Mouse (Mus musculus) stomach, embryonic 16.5 days (tissue): ENCODE measurements around the gene Myo19. TPM values are rescaled to one million over a fixed set of nuclear protein-coding genes. Genes with fewer than 3 reads are reported as not detected.
A peak's percentile ranks its signal among the peaks of the same experiment; 100 is the strongest.

ENCODE experiments used
- ATAC-seq: fragments of 200-750 bp; cut with Nextera tagmentation; 2 replicates; pipeline ENCODE4 v1.8.0; 2017; ENCODE audit warnings: moderate number of reproducible peaks, moderate TSS enrichment; ENCODE audit not compliant: insufficient read depth, low FRiP score
- H3K27ac ChIP-seq: fragments of 300-500 bp; sonication (generic); 2 replicates; pipeline ENCODE4 v1.5.1; 2014; ENCODE audit warnings: low read length
- H3K27me3 ChIP-seq: fragments of 300-500 bp; sonication (generic); 2 replicates; pipeline ENCODE4 v1.6.1; 2014; ENCODE audit warnings: low read length, control low read depth, mixed read lengths; ENCODE audit not compliant: control insufficient read depth, insufficient read depth
- H3K36me3 ChIP-seq: fragments of 300-500 bp; sonication (generic); 2 replicates; pipeline ENCODE4 v1.6.1; 2014; ENCODE audit warnings: low read length; ENCODE audit not compliant: control insufficient read depth, insufficient read depth
- H3K4me1 ChIP-seq: fragments of 300-500 bp; sonication (generic); 2 replicates; pipeline ENCODE4 v1.6.1; 2014; ENCODE audit warnings: low read length, control low read depth, mixed read lengths; ENCODE audit not compliant: control insufficient read depth, insufficient read depth
- H3K4me2 ChIP-seq: fragments of 300-500 bp; sonication (generic); 2 replicates; pipeline ENCODE4 v1.6.1; 2014; ENCODE audit warnings: low read depth, low read length, mixed read lengths
- H3K4me3 ChIP-seq: fragments of 300-500 bp; sonication (generic); replicated peaks from 2 replicates; pipeline ENCODE4 v1.5.1; 2014; ENCODE audit warnings: mild to moderate bottlenecking, low read length
- H3K9ac ChIP-seq: fragments of 300-500 bp; sonication (generic); 2 replicates; pipeline ENCODE4 v1.6.1; 2014; ENCODE audit warnings: low read length
- H3K9me3 ChIP-seq: fragments of 300-500 bp; sonication (generic); replicated peaks from 2 replicates; pipeline ENCODE4 v1.6.1; 2016; ENCODE audit warnings: low read length, control low read depth; ENCODE audit not compliant: control insufficient read depth
- WGBS: fragments of 180-500 bp; shearing (Covaris S2); extraction: QIAGEN DNeasy Blood & Tissue Kit; methylation state at CpG from one replicate; pipeline ENCODE4 v1.1.7; 2014; 5-methylcytosine and 5-hydroxymethylcytosine counted together
- polyA plus RNA-seq: library from polyadenylated mRNA; unstranded; fragments of >200 nt; fragmentation: Nextera tagmentation; extraction: Ambion mirVana; gene quantifications from 2 replicates; pipeline ENCODE4 v1.2.1, GENCODE M21; 2015

The Myo19 gene
- 7.7 and 8.0 TPM in 2 replicates for polyA plus RNA-seq

DNA sequence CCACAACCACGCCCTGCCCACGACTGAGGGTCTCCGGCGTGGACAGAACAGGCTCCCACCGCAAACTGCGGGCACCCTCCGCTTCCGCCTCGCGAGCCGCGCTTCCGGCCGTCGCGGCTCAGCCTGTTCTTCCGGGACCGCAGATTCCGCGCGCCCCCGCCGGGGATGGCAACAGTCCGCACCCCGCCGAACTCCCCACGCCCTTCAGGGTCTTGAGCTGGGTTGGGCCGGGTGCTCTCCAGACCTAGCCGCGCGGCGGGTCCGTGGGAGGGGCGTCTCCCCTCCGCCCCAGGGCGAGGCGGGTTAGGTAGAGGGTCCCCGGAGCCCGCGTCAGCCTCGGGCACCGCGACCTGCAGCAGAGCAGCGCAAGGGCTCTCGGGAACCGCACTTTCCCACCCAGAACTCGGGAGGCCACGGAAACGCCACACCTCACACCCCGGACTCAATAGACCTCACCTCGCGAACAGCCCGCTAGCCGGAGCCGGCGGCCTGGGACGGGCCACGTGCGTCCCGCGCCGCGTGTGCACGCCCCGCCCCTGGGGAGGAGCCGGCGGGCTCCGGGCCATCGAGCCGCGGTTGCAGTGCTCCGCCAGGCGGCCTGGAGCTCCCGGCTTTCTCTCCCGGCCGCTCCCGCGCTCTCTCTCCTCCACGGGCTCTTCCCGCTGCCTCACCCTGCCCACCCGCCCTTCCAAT lies at the start of gene Myo19, which contains the start of gene Pigw:
Gene Myo19 (plus strand): TSS at position 377 of the 693 bp plus-strand sequence.
Gene Pigw (minus strand): TSS at position 514 of the 693 bp plus-strand sequence.
- Histone ChIP-seq H3K27me3 (no peaks in the 10 kb centered on the region), H3K36me3 (no peaks in the 10 kb centered on the region), H3K4me2 (peak within 1 kb of the TSS; percentile 97), H3K4me1 (peaks cover 9% of the 10 kb centered on the region), H3K9me3 (no peaks in the 10 kb centered on the region), H3K9ac (peak within 1 kb of the TSS; percentile 89), H3K27ac (peak within 1 kb of the TSS; percentile 96), H3K4me3 (peak within 1 kb of the TSS; percentile 92)
- peak; percentile 97 for ATAC-seq
- under 1% methylated on average over 80 of the region's 81 CpGs for WGBS

DNA sequence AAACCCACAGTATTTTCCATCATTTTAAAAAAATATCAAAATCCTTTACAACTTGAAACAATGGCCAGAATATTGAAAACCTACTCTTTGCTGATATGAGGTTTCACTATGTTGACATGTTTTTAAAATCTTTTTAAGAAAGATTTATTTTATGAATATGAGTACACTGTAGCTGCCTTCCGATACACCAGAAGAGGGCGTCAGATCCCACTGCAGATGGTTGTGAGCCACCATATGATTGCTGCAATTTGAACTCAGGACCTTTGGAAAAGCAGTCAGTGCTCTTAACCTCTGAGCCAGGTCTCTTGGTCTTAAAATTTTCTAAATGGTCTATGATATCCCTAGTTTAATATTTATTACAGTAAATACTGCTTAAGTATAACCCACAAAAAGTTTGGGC lies 40.6 kb upstream of the Myo19 start:
- Histone ChIP-seq H3K4me3 (no peak overlapping the region), H3K4me2 (no peak overlapping the region), H3K9me3 (no peaks in the 10 kb centered on the region), H3K9ac (no peak overlapping the region), H3K36me3 (peaks cover 32% of the 10 kb centered on the region; the same call in 1 of the 2 replicates), H3K27me3 (no peaks in the 10 kb centered on the region), H3K27ac (no peak overlapping the region), H3K4me1 (no peaks in the 10 kb centered on the region)
- 86% methylated on average over 2 of the region's 2 CpGs for WGBS
- no peak for ATAC-seq

DNA sequence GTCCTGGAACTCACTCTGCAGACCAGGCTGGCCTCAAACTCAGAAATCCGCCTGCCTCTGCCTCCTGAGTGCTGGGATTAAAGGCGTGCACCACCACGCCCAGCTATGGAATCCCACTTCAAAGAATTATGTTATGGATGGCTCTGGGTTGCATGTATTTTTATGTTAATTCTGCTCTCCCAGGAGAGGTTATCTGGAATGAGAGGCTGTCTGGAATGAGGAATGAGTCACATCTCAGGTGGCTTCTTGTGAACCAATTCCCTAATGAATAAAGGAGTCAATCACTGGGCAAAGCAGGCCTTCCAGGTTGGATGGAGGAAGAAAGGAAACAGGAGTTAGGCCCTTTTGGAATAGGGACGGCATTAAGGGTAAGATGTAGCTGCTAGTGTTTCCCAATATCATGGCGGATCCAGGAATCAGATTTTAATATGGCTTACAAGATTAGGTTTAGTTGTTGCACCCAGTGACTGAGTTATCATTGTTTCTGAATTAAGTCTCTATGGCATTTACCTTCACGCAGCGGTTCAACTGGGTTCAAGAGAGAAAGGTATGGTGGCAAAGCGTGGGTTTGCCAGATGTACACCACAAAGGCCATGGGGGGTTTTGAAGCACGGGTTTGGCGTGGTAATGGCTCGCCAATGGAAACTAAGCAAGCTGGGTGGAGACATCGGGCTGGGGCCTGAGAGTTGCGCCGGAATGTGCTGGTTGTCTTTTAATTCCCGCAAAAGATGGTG lies 33.0 kb upstream of the Myo19 start:
- ATAC-seq = no peak
- Histone ChIP-seq H3K9me3 (no peaks in the 10 kb centered on the region), H3K9ac (no peak overlapping the region), H3K4me2 (no peak overlapping the region), H3K4me3 (no peak overlapping the region), H3K27me3 (no peaks in the 10 kb centered on the region), H3K27ac (no peak overlapping the region), H3K4me1 (no peaks in the 10 kb centered on the region), H3K36me3 (peaks cover 21% of the 10 kb centered on the region)
- WGBS = 96% methylated on average over 15 of the region's 15 CpGs

DNA sequence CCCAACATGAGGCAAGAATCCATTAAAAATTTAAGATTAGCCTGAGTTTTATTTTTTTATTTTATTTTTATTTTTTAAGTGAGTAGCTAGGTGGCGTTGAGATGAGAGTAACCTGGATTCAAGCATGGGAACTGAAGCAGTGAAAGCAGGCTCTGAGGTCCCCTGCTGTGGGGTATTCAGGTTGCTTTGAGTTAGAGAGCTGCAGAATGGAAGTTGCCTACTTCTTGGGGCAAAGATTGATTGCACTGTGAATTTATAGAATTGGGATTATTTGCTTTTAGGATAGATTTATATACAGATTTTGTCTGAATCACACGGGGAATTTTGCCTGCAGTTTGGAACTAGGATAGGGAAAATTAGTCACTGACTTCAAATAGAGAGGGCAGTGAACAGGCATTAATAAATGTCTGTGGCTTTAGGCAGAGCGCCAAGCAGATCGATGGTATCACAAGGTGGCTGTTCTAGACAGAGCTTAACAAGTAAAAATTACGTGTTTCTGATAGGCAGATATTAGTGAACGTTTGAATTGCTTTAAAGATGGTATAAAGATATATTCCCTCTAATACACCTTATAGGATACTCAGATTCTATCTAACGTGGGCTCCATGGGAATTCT lies 32.4 kb upstream of the Myo19 start:
- H3K27ac ChIP-seq = no peak overlapping the region
- H3K4me1 ChIP-seq = no peaks in the 10 kb centered on the region
- peaks cover 26% of the 10 kb centered on the region for H3K36me3 ChIP-seq
- WGBS = 82% methylated on average over 7 of the region's 7 CpGs
- H3K27me3 ChIP-seq = no peaks in the 10 kb centered on the region
- H3K4me3 ChIP-seq = no peak overlapping the region
- H3K4me2 ChIP-seq = no peak overlapping the region
- no peaks in the 10 kb centered on the region for H3K9me3 ChIP-seq
- no peak overlapping the region for H3K9ac ChIP-seq
- ATAC-seq = no peak

DNA sequence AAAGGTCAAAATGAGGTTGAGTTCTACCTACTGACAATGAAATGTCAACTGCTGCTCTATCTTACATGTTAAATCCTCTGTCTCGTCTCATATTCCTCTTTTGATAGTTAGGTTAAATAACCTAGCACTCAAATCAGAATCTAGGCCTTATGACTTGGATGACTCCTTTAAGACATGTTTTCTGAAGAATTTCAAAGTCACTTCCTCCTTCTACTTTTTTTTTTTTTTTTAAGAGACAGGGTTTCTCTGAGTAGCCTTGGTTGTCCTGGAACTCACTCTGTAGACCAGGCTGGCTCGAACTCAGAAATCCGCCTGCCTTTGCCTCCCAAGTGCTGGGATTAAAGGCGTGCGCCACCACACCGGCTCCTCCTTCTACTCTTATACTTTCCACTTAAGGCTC lies 24.7 kb upstream of the Myo19 start:
- no peak for ATAC-seq
- 92% methylated on average over 6 of the region's 6 CpGs for WGBS
- peaks cover 9% of the 10 kb centered on the region; the same call in 1 of the 2 replicates for H3K36me3 ChIP-seq

DNA sequence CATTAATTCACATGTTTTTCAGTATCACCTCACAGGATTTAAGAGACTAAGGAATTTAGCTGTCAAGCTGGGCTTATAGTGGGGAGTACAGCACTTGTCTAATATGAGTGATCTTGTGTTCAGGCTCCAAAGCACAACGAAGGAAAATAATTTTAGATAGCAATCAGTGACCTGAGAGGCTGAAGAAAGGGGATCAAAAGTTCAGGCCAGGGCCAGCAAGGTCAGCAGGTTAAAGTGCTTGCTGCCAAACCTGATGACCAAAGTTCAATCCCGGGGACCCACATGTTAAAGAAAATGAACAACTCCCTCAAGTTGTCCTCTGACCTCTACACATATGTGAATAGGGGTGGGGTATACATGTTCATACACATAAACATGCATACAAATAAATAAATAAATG lies 14.7 kb upstream of the Myo19 start:
- Histone ChIP-seq H3K4me1 (peaks cover 16% of the 10 kb centered on the region; the same call in 1 of the 2 replicates), H3K36me3 (peaks cover 9% of the 10 kb centered on the region; the same call in 1 of the 2 replicates), H3K4me2 (no peak overlapping the region), H3K4me3 (no peak overlapping the region), H3K27me3 (no peaks in the 10 kb centered on the region), H3K9me3 (no peaks in the 10 kb centered on the region), H3K9ac (no peak overlapping the region), H3K27ac (no peak overlapping the region)
- no peak for ATAC-seq
- WGBS = 53% methylated on average over 2 of the region's 2 CpGs

More for the DNA sequence above, 24.7 kb upstream of the Myo19 start:
- no peak overlapping the region for H3K4me3 ChIP-seq
- H3K9me3 ChIP-seq = no peaks in the 10 kb centered on the region
- no peaks in the 10 kb centered on the region for H3K27me3 ChIP-seq
- H3K4me2 ChIP-seq = no peak overlapping the region
- H3K27ac ChIP-seq = no peak overlapping the region
- no peak overlapping the region for H3K9ac ChIP-seq
- no peaks in the 10 kb centered on the region for H3K4me1 ChIP-seq

DNA sequence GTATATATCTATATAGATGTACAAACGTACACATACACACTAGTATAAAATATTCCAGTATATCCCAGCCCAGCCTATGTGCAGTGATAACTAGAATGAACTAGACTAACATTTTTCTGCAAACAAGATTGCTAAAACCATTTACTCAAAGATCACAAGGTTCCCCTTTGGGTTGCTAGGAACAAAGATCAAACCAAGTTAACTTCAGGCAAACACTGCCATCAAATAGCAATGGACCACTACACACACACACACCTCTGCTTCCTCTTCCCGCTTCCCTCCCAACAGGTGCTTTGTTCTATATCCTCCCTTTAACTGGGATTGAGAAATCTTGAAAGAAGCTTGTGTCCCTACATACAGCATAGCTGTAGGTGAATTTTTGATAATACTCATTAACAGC lies 12.4 kb upstream of the Myo19 start:
- 74% methylated on average over 2 of the region's 2 CpGs for WGBS
- no peak overlapping the region for H3K9ac ChIP-seq
- H3K4me2 ChIP-seq = peak overlapping the region; percentile 12
- no peak overlapping the region for H3K27ac ChIP-seq
- 0 out of 2 replicates have a peak, but pooled peaks cover 4% of the 10 kb centered on the region for H3K36me3 ChIP-seq
- no peaks in the 10 kb centered on the region for H3K9me3 ChIP-seq
- no peak overlapping the region for H3K4me3 ChIP-seq
- no peak for ATAC-seq
- no peaks in the 10 kb centered on the region for H3K27me3 ChIP-seq
- peaks cover 19% of the 10 kb centered on the region; the same call in 1 of the 2 replicates for H3K4me1 ChIP-seq

DNA sequence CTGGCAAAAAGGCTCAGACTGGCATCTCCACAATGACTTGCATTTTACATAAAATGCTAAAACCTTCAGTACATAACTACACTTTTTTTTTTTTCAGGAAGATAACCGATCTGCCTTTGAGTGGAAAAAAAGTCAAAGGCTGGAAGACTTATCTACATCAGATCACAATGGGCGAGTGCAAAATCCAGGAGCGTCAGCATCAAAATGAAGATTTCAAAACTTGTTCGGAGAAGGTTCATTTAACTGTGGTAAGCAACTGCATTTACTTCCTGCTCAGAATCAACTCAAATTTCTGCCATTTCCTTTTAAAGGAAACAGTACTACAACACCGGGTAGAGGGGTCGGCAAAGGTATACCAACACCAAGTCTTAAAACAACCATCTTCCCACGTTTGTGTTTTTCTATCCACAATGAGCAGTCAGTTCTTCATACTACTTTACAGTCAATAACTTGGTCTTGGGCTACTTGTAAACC lies 11.1 kb upstream of the Myo19 start:
- no peaks in the 10 kb centered on the region for H3K9me3 ChIP-seq
- peak overlapping the region; percentile 97 for H3K4me3 ChIP-seq
- 0 out of 2 replicates have a peak, but pooled peaks cover 4% of the 10 kb centered on the region for H3K36me3 ChIP-seq
- 9% methylated on average over 7 of the region's 7 CpGs for WGBS
- H3K4me1 ChIP-seq = peaks cover 19% of the 10 kb centered on the region; the same call in 1 of the 2 replicates
- no peaks in the 10 kb centered on the region for H3K27me3 ChIP-seq
- H3K4me2 ChIP-seq = peak overlapping the region; percentile 90
- peak overlapping the region; percentile 100 for H3K27ac ChIP-seq
- no peak for ATAC-seq
- H3K9ac ChIP-seq = peak overlapping the region; percentile 96
